Mouse (Mus musculus): Measurements from ENCODE around the gene Rasl11a.

DNA sequence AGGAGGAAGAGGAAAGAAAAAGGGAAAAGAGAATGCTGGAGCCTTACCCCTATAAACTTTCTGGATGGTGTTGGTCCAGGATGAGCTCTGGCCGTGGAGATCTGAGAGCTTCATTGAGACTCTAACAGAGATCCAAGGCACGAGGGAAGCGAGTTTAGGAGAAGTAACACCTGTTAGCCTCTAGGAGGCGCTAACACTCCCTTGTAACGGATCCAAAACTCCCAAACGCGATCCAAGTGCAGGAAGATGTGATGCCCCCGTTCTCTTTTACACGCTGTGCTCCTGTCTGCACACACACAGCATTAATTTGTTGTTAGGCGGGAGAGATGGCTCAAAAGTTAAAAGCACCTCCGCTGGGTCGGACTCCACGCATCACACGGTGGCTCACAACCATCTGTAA lies 46.3 kb downstream of the Rasl11a start:
- TF ChIP-seq EP300 (IDR thresholded peaks at IDR 0.05; ENCODE audit: insufficient read depth, low read depth, low read length) = no peak
- TF ChIP-seq POLR2A (IDR thresholded peaks at IDR 0.05; ENCODE audit: insufficient read depth, low read length) = no peak

Data from ES-Bruce4 (cell line).